Mouse (Mus musculus) thymus, adult 2 months (tissue): ENCODE measurements around the gene Rplp2.

Experiments used
- CTCF ChIP-seq: fragments of 200-500 bp; IDR thresholded peaks from 2 replicates; pipeline ENCODE4 v1.5.1; 2012; ENCODE audit warnings: mild to moderate bottlenecking, control low read depth, low read length, moderate library complexity, borderline replicate concordance; ENCODE audit not compliant: control insufficient read depth, poor library complexity, insufficient read depth; ENCODE audit errors: extremely low read depth
- POLR2A ChIP-seq: fragments of 200-500 bp; IDR thresholded peaks from 2 replicates; pipeline ENCODE4 v1.6.1; 2012; ENCODE audit warnings: mild to moderate bottlenecking, low read length, control low read depth, moderate library complexity; ENCODE audit not compliant: control insufficient read depth, poor library complexity, insufficient read depth; ENCODE audit errors: extremely low read depth

GRCm38 (mm10) chr7:141460001-141460390, 12.8 kb downstream of the Rplp2 start:
- TF ChIP-seq CTCF (no peak), POLR2A (no peak)
